Mouse (Mus musculus): ENCODE results near the gene Zcchc4. TPM values are rescaled to one million over a fixed set of nuclear protein-coding genes. Genes with fewer than 3 reads are reported as not detected.

Gene Zcchc4
- polyA plus RNA-seq, 1 experiment from 2014 or later = 18.1 TPM

GRCm38 (mm10) chr5:52807030-52807429, 31.8 kb downstream of the Zcchc4 start:
- 95% methylated on average over 7 of the region's 7 CpGs for WGBS
- DNase-seq (ENCODE audit: low spot score) = no peak

GRCm38 (mm10) chr5:52810446-52810845, 35.2 kb downstream of the Zcchc4 start:
- DNase-seq (ENCODE audit: low spot score) = no peak
- WGBS = 97% methylated on average over 6 of the region's 6 CpGs
- Histone ChIP-seq H3K27ac (replicated peaks) (no peak overlapping the region), H3K4me3 (no peak overlapping the region), H3K4me1 (no peaks in the 10 kb centered on the region), H3K36me3 (peaks cover 66% of the 10 kb centered on the region), H3K9me3 (replicated peaks) (no peaks in the 10 kb centered on the region), H3K27me3 (ENCODE audit: low read depth, poor library complexity, severe bottlenecking) (no peaks in the 10 kb centered on the region)

More at GRCm38 (mm10) chr5:52807030-52807429, 31.8 kb downstream of the Zcchc4 start:
- Histone ChIP-seq H3K9me3 (replicated peaks) (no peaks in the 10 kb centered on the region), H3K27ac (replicated peaks) (no peak overlapping the region), H3K4me1 (no peaks in the 10 kb centered on the region), H3K27me3 (ENCODE audit: low read depth, poor library complexity, severe bottlenecking) (no peaks in the 10 kb centered on the region), H3K36me3 (peaks cover 54% of the 10 kb centered on the region), H3K4me3 (no peak overlapping the region)

- Histone ChIP-seq H3K27me3 (ENCODE audit: low read depth, poor library complexity, severe bottlenecking) (no peaks in the 10 kb centered on the region), H3K4me1 (no peaks in the 10 kb centered on the region), H3K4me3 (no peak overlapping the region), H3K27ac (replicated peaks) (no peak overlapping the region), H3K9me3 (replicated peaks) (no peaks in the 10 kb centered on the region), H3K36me3 (peaks cover 72% of the 10 kb centered on the region)
- 93% methylated on average over 14 of the region's 14 CpGs for WGBS
- DNase-seq (ENCODE audit: low spot score) = no peak
These were observed 35.8 kb downstream of the Zcchc4 start for GRCm38 (mm10) chr5:52811056-52811455.

- H3K36me3 ChIP-seq = peaks cover 81% of the 10 kb centered on the region
These were observed 37.2 kb downstream of the Zcchc4 start for GRCm38 (mm10) chr5:52812456-52812855.

GRCm38 (mm10) chr5:52813312-52813711, 38.1 kb downstream of the Zcchc4 start:
- Histone ChIP-seq H3K4me1 (no peaks in the 10 kb centered on the region), H3K27me3 (ENCODE audit: low read depth, poor library complexity, severe bottlenecking) (no peaks in the 10 kb centered on the region), H3K36me3 (peaks cover 74% of the 10 kb centered on the region), H3K27ac (replicated peaks) (no peak overlapping the region), H3K4me3 (no peak overlapping the region), H3K9me3 (replicated peaks) (no peaks in the 10 kb centered on the region)
- DNase-seq (ENCODE audit: low spot score) = no peak
- 94% methylated on average over 7 of the region's 7 CpGs for WGBS

More at GRCm38 (mm10) chr5:52812456-52812855, 37.2 kb downstream of the Zcchc4 start:
- Histone ChIP-seq H3K4me1 (no peaks in the 10 kb centered on the region), H3K4me3 (no peak overlapping the region), H3K27me3 (ENCODE audit: low read depth, poor library complexity, severe bottlenecking) (no peaks in the 10 kb centered on the region), H3K27ac (replicated peaks) (no peak overlapping the region), H3K9me3 (replicated peaks) (no peaks in the 10 kb centered on the region)
- DNase-seq (ENCODE audit: low spot score) = no peak
- WGBS = 94% methylated on average over 10 of the region's 10 CpGs

GRCm38 (mm10) chr5:52818676-52819075, 43.5 kb downstream of the Zcchc4 start:
- no peak for DNase-seq (ENCODE audit: low spot score)
- Histone ChIP-seq H3K27ac (replicated peaks) (no peak overlapping the region), H3K4me1 (no peaks in the 10 kb centered on the region), H3K27me3 (ENCODE audit: low read depth, poor library complexity, severe bottlenecking) (no peaks in the 10 kb centered on the region), H3K9me3 (replicated peaks) (no peaks in the 10 kb centered on the region), H3K36me3 (peaks cover 60% of the 10 kb centered on the region), H3K4me3 (no peak overlapping the region)
- WGBS = 92% methylated on average over 7 of the region's 7 CpGs

- 69% methylated on average over 3 of the region's 3 CpGs for WGBS
- Histone ChIP-seq H3K4me3 (no peak overlapping the region), H3K36me3 (peaks cover 51% of the 10 kb centered on the region), H3K27me3 (ENCODE audit: low read depth, poor library complexity, severe bottlenecking) (no peaks in the 10 kb centered on the region), H3K4me1 (no peaks in the 10 kb centered on the region), H3K27ac (replicated peaks) (no peak overlapping the region), H3K9me3 (replicated peaks) (no peaks in the 10 kb centered on the region)
- no peak for DNase-seq (ENCODE audit: low spot score)
These were observed 46.5 kb downstream of the Zcchc4 start for GRCm38 (mm10) chr5:52821691-52822090.

GRCm38 (mm10) chr5:52827923-52828322, 52.7 kb downstream of the Zcchc4 start:
- no peaks in the 10 kb centered on the region for H3K9me3 ChIP-seq (replicated peaks)
- no peaks in the 10 kb centered on the region for H3K27me3 ChIP-seq (ENCODE audit: low read depth, poor library complexity, severe bottlenecking)
- peaks cover 18% of the 10 kb centered on the region for H3K36me3 ChIP-seq
- no peak overlapping the region for H3K4me3 ChIP-seq
- DNase-seq (ENCODE audit: low spot score) = no peak
- WGBS = 91% methylated on average over 4 of the region's 4 CpGs
- peaks cover 2% of the 10 kb centered on the region; the same call in 1 of the 2 replicates for H3K4me1 ChIP-seq
- H3K27ac ChIP-seq (replicated peaks) = no peak overlapping the region

- H3K27ac ChIP-seq (replicated peaks) = peak overlapping the region; percentile 88
- no peaks in the 10 kb centered on the region for H3K9me3 ChIP-seq (replicated peaks)
- DNase-seq (ENCODE audit: low spot score) = no peak
- H3K4me3 ChIP-seq = peak overlapping the region; percentile 76; the same call in 1 of the 2 replicates
- H3K36me3 ChIP-seq = peaks cover 20% of the 10 kb centered on the region
- peaks cover 25% of the 10 kb centered on the region for H3K4me1 ChIP-seq
- H3K27me3 ChIP-seq (ENCODE audit: low read depth, poor library complexity, severe bottlenecking) = no peaks in the 10 kb centered on the region
These were observed 57.8 kb downstream of the Zcchc4 start for GRCm38 (mm10) chr5:52833005-52833404.

GRCm38 (mm10) chr5:52833761-52834274, 58.6 kb downstream of the Zcchc4 start, which contains the start of gene Anapc4:
TSS of gene Anapc4 (plus strand) at chr5:52834012.
- Histone ChIP-seq H3K27me3 (ENCODE audit: low read depth, poor library complexity, severe bottlenecking) (no peaks in the 10 kb centered on the region), H3K27ac (replicated peaks) (peak within 1 kb of the TSS; percentile 88), H3K36me3 (peaks cover 29% of the 10 kb centered on the region), H3K9me3 (replicated peaks) (no peaks in the 10 kb centered on the region), H3K4me3 (peak within 1 kb of the TSS; percentile 76), H3K4me1 (peaks cover 25% of the 10 kb centered on the region)
- WGBS = under 1% methylated on average over 50 of the region's 50 CpGs
- peak; percentile 100 for DNase-seq (ENCODE audit: low spot score)

GRCm38 (mm10) chr5:52834386-52834785, 59.2 kb downstream of the Zcchc4 start:
- Histone ChIP-seq H3K36me3 (peaks cover 34% of the 10 kb centered on the region), H3K4me1 (peaks cover 25% of the 10 kb centered on the region), H3K9me3 (replicated peaks) (no peaks in the 10 kb centered on the region), H3K4me3 (peak overlapping the region; percentile 76), H3K27ac (replicated peaks) (peak overlapping the region; percentile 88), H3K27me3 (ENCODE audit: low read depth, poor library complexity, severe bottlenecking) (no peaks in the 10 kb centered on the region)
- DNase-seq (ENCODE audit: low spot score) = no peak
- 15% methylated on average over 8 of the region's 8 CpGs for WGBS

GRCm38 (mm10) chr5:52844319-52844718, 69.1 kb downstream of the Zcchc4 start:
- H3K4me1 ChIP-seq = no peaks in the 10 kb centered on the region
- no peak overlapping the region for H3K27ac ChIP-seq (replicated peaks)
- no peak for DNase-seq (ENCODE audit: low spot score)
- no peaks in the 10 kb centered on the region for H3K9me3 ChIP-seq (replicated peaks)
- H3K4me3 ChIP-seq = no peak overlapping the region
- H3K27me3 ChIP-seq (ENCODE audit: low read depth, poor library complexity, severe bottlenecking) = no peaks in the 10 kb centered on the region
- H3K36me3 ChIP-seq = peaks cover 97% of the 10 kb centered on the region
- WGBS = 96% methylated on average over 7 of the region's 7 CpGs

- no peak for DNase-seq (ENCODE audit: low spot score)
- Histone ChIP-seq H3K36me3 (peaks cover 95% of the 10 kb centered on the region), H3K4me1 (no peaks in the 10 kb centered on the region), H3K4me3 (no peak overlapping the region), H3K9me3 (replicated peaks) (no peaks in the 10 kb centered on the region), H3K27me3 (ENCODE audit: low read depth, poor library complexity, severe bottlenecking) (no peaks in the 10 kb centered on the region), H3K27ac (replicated peaks) (no peak overlapping the region)
- WGBS = 93% methylated on average over 5 of the region's 5 CpGs
These were observed 80.5 kb downstream of the Zcchc4 start for GRCm38 (mm10) chr5:52855727-52856126.

All from midbrain, embryonic 10.5 days (tissue).